Mouse (Mus musculus): Measurements from ENCODE around the gene Gm21190. TPM values are rescaled to one million over a fixed set of nuclear protein-coding genes. Genes with fewer than 3 reads are reported as not detected.
"Not testable (repeated sequence)": the region's sequence is repeated elsewhere in the genome, so short reads cannot be mapped to it uniquely, and the experiment has no call there.

Gm21190 gene
- polyA plus RNA-seq, 1 experiment: not detected

DNA sequence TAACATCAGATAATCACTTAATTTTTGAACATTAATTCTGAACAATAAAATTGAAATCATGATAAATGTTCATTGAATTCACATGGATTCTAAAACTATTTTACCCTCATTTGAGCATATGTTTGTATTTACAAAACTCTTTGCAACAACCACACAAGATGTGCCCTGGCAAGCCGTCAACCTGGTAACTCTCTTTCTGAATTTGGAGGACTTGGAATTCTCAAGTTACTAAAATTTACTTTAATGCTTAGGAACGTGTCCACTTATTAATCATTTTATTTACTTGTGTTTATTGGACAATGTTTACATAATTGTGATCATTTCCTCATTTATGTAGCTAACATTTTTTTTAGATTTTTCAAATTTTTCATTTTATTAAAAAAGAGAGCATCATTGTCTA is 11.9 kb downstream of the Gm21190 start:
- H3K4me1 ChIP-seq (replicated peaks; ENCODE audit: control insufficient read depth, insufficient read depth, low read length); H3K27me3 ChIP-seq (ENCODE audit: control insufficient read depth, insufficient read depth, low read length); H3K4me3 ChIP-seq (ENCODE audit: control insufficient read depth, insufficient read depth, low read length); H3K27ac ChIP-seq (ENCODE audit: control insufficient read depth, insufficient read depth, low read length); H3K36me3 ChIP-seq (ENCODE audit: control insufficient read depth, insufficient read depth, low read length); DNase-seq: not testable (repeated sequence)
- 77% methylated on average over 2 of the region's 2 CpGs for WGBS

DNA sequence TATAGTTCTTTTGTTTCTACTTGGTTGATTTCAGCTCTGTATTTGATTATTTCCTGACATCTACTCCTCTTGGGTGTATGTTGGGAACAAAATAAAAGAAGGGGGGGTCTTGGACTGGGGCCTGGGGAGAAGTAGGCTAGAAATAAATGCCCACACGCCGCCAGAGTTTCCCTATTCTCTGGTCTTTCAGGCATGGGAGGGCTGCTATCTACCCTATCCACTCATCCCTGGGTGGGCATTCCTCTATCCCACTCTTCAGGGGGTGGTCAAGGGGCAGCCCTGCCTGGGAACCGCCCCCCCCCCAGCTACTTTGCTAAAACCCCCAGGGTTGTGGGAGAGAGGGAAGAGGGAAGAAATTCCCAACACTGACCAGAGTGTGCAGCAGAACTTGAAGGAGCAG is 16.8 kb downstream of the Gm21190 start:
- not testable (repeated sequence) for H3K27ac ChIP-seq (ENCODE audit: control insufficient read depth, insufficient read depth, low read length); H3K36me3 ChIP-seq (ENCODE audit: control insufficient read depth, insufficient read depth, low read length); H3K4me1 ChIP-seq (replicated peaks; ENCODE audit: control insufficient read depth, insufficient read depth, low read length); DNase-seq; H3K4me3 ChIP-seq (ENCODE audit: control insufficient read depth, insufficient read depth, low read length); H3K27me3 ChIP-seq (ENCODE audit: control insufficient read depth, insufficient read depth, low read length)
- WGBS: 68% methylated on average over 3 of the region's 3 CpGs

DNA sequence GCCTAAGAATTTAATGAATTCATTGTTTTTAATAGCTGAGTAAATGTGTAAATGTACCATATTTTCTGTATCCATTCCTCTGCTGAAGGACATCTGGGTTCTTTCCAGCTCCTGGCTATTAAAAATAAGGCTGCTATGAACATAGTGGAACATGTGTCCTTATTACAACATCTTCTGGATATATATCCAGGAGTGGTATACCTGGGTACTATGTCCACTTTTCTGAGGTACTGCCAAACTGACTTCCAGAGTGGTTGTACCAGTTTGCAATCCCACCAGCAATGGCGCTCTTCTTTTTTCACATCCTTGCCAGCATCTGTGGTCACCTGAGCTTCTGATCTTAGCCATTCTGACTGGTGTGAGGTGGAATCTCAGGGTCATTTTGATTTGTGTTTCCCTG is 19.1 kb downstream of the Gm21190 start:
- H3K27ac ChIP-seq (ENCODE audit: control insufficient read depth, insufficient read depth, low read length); H3K4me3 ChIP-seq (ENCODE audit: control insufficient read depth, insufficient read depth, low read length); H3K27me3 ChIP-seq (ENCODE audit: control insufficient read depth, insufficient read depth, low read length); H3K4me1 ChIP-seq (replicated peaks; ENCODE audit: control insufficient read depth, insufficient read depth, low read length); H3K36me3 ChIP-seq (ENCODE audit: control insufficient read depth, insufficient read depth, low read length); DNase-seq: not testable (repeated sequence)
- WGBS: 84% methylated on average over 1 of the region's 1 CpGs

GRCm38 (mm10) chr5:15508460-15509451 is 20.3 kb downstream of the Gm21190 start:
- not testable (repeated sequence) for H3K4me1 ChIP-seq (replicated peaks; ENCODE audit: control insufficient read depth, insufficient read depth, low read length); DNase-seq; H3K36me3 ChIP-seq (ENCODE audit: control insufficient read depth, insufficient read depth, low read length); H3K4me3 ChIP-seq (ENCODE audit: control insufficient read depth, insufficient read depth, low read length); H3K27ac ChIP-seq (ENCODE audit: control insufficient read depth, insufficient read depth, low read length); H3K27me3 ChIP-seq (ENCODE audit: control insufficient read depth, insufficient read depth, low read length)
- 71% methylated on average over 6 of the region's 6 CpGs for WGBS

DNA sequence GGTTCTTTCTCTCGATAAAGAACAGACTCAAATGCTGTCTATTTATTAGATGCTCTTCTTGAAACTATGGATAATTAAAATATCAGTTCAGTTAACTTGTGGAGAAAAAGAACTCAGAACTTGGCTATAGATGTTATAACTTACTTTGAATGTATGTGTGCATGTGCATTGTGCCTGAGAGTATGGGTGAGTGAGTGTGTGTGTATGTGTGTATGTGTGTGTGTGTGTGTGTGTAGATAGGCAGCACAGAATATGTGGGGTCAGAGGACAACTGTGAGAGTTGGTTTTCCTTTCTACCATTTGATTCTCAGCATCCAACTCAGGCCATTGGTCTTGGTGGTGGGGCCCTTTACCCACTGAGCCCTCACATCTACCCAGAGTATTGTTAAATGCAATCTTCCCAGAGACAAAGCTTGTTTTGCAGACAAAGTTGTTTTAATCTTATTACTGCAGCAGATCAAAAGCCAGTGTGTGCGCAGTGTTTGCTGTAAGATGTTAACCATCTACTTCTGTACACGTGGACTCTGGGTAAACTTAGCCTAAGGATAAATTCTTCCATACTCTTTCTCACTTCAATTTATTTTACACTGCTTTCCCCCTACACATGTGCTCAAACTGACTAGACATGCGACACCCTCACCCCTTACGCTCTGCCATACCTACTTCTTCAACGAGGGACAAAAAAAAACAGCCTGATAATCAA is 21.1 kb downstream of the Gm21190 start:
- WGBS: 65% methylated on average over 6 of the region's 6 CpGs
- not testable (repeated sequence) for H3K27ac ChIP-seq (ENCODE audit: control insufficient read depth, insufficient read depth, low read length); DNase-seq; H3K36me3 ChIP-seq (ENCODE audit: control insufficient read depth, insufficient read depth, low read length); H3K4me3 ChIP-seq (ENCODE audit: control insufficient read depth, insufficient read depth, low read length); H3K27me3 ChIP-seq (ENCODE audit: control insufficient read depth, insufficient read depth, low read length); H3K4me1 ChIP-seq (replicated peaks; ENCODE audit: control insufficient read depth, insufficient read depth, low read length)

DNA sequence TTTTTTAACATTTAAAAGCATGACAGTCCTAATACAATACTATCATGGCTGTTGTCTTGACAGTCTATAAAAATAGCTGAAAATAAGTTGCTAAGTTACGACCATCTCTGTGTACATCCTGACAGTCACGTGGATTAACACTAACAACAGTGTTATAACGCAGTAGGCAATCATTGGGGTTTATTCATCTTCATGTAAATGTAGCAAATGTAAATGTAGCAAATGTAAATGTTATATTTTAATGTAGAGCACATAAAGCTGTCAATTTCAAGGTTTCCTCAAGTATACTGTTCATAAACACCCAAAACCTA is 21.8 kb downstream of the Gm21190 start:
- no peak for DNase-seq
- Histone ChIP-seq H3K27me3 (ENCODE audit: control insufficient read depth, insufficient read depth, low read length) (no peaks in the 10 kb centered on the region), H3K4me1 (replicated peaks; ENCODE audit: control insufficient read depth, insufficient read depth, low read length) (no peaks in the 10 kb centered on the region), H3K27ac (ENCODE audit: control insufficient read depth, insufficient read depth, low read length) (no peak overlapping the region), H3K36me3 (ENCODE audit: control insufficient read depth, insufficient read depth, low read length) (no peaks in the 10 kb centered on the region), H3K4me3 (ENCODE audit: control insufficient read depth, insufficient read depth, low read length) (no peak overlapping the region)
- TF ChIP-seq CTCF (IDR thresholded peaks at IDR 0.05; ENCODE audit: borderline replicate concordance, control insufficient read depth, extremely low read depth, insufficient read depth, low read length, poor library complexity) (no peak), POLR2A (IDR thresholded peaks at IDR 0.05; ENCODE audit: control insufficient read depth, extremely low read depth, insufficient read depth, low read length, poor library complexity) (no peak)
- WGBS: 82% methylated on average over 3 of the region's 3 CpGs

GRCm38 (mm10) chr5:15506575-15507308 is 22.3 kb downstream of the Gm21190 start:
- TF ChIP-seq CTCF (IDR thresholded peaks at IDR 0.05; ENCODE audit: borderline replicate concordance, control insufficient read depth, extremely low read depth, insufficient read depth, low read length, poor library complexity) (no peak), POLR2A (IDR thresholded peaks at IDR 0.05; ENCODE audit: control insufficient read depth, extremely low read depth, insufficient read depth, low read length, poor library complexity) (no peak)

DNA sequence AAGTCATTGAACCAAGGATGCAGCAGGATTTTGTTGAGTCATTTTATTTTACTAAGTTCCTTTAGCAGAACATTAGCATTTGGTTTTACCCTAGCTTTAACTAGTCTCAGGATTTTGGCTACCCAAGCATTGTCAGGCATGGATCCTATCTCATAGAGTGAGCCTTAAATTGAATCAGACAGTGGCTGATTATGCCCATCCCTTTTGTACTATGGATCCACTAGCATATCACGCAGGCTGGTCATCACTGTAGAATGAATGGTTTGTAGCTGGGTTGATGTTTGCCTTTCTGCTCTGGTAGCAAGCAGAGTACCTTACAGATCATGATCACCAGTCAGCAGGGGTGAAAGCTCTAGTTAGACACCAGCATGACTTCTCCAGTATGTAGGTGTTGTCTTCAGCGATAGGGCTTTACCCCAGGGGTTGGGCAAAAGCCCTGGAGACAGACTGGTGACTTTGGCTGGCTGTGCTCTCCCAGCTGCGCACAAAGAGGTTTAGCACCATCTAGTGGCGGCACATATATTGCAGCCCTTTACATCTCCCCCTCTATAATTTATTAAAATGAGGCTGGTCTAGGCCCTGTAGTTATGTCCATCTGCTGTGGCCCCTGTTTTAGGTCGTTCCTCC is 30.1 kb downstream of the Gm21190 start:
- DNase-seq; H3K27me3 ChIP-seq (ENCODE audit: control insufficient read depth, insufficient read depth, low read length); H3K4me1 ChIP-seq (replicated peaks; ENCODE audit: control insufficient read depth, insufficient read depth, low read length); H3K27ac ChIP-seq (ENCODE audit: control insufficient read depth, insufficient read depth, low read length); H3K4me3 ChIP-seq (ENCODE audit: control insufficient read depth, insufficient read depth, low read length); H3K36me3 ChIP-seq (ENCODE audit: control insufficient read depth, insufficient read depth, low read length): not testable (repeated sequence)
- WGBS: 27% methylated on average over 5 of the region's 5 CpGs

More at GRCm38 (mm10) chr5:15506575-15507308, 22.3 kb downstream of the Gm21190 start:
- no peak overlapping the region for H3K27ac ChIP-seq (ENCODE audit: control insufficient read depth, insufficient read depth, low read length)
- no peaks in the 10 kb centered on the region for H3K36me3 ChIP-seq (ENCODE audit: control insufficient read depth, insufficient read depth, low read length)
- no peaks in the 10 kb centered on the region for H3K4me1 ChIP-seq (replicated peaks; ENCODE audit: control insufficient read depth, insufficient read depth, low read length)
- H3K4me3 ChIP-seq (ENCODE audit: control insufficient read depth, insufficient read depth, low read length): no peak overlapping the region
- 52% methylated on average over 16 of the region's 16 CpGs for WGBS
- no peak for DNase-seq
- no peaks in the 10 kb centered on the region for H3K27me3 ChIP-seq (ENCODE audit: control insufficient read depth, insufficient read depth, low read length)

- not testable (repeated sequence) for H3K27me3 ChIP-seq (ENCODE audit: control insufficient read depth, insufficient read depth, low read length); H3K4me1 ChIP-seq (replicated peaks; ENCODE audit: control insufficient read depth, insufficient read depth, low read length); DNase-seq; H3K4me3 ChIP-seq (ENCODE audit: control insufficient read depth, insufficient read depth, low read length); H3K36me3 ChIP-seq (ENCODE audit: control insufficient read depth, insufficient read depth, low read length); H3K27ac ChIP-seq (ENCODE audit: control insufficient read depth, insufficient read depth, low read length)
- WGBS: 75% methylated on average over 3 of the region's 3 CpGs
Measured at GRCm38 (mm10) chr5:15498350-15498749, 30.7 kb downstream of the Gm21190 start.

All from thymus, adult 2 months (tissue).